8 mouse cellular contexts compared by ENCODE assay signal in the genomic region with DNA sequence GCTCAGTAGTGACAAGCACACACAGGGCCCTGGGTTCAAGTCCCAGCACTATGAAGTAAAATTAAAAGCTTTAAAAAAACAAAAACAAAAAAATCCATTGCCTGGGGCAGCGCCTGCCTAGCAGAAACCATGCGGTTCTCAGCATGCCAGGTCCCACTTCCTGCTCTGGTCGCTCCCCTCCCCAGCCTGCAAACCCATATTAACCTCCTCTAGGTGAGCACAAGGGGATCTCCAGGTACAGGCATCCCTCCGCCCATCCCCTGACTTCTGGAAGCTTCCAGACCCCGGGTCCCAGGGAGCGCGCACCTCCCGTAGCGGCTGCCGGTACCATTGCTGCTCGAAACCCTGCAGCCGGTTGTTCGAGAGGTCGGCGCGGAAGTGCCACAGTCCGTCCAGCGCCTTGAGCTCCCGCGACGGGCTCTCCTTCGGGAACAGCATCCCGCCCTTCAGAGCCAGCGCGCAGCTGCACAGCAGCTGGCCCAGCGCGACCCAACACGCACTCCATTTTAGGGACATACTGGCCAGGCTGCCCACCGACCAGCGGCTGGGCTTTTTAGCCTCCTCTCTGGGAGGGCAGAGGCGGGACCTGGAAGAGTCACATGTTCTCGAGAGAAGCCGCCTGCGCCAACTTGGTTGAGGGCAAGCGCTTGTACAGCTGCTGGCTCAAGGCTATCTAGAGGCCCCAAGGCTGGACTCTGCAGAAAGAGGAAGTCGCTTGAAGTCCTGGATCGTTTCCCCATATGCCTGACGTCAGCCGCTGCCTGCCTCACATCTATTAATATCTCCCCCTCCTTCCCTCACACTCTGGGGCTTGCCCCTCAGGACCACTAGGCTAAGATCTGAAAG. TPM values are rescaled to one million over a fixed set of nuclear protein-coding genes. Genes with fewer than 3 reads are reported as not detected.
DNase-seq lines count a peak whose midpoint lies in the region; ATAC-seq and TF ChIP-seq lines count a peak whose summit lies in the region.

A gene (minus strand): TSS at position 749 of the 846 bp plus-strand sequence.

- TF ChIP-seq CTCF in intestine, postnatal 0 days (IDR thresholded peaks at IDR 0.05; ENCODE audit: low read depth): no peak

- peak; percentile 91 for DNase-seq in adrenal gland, adult 8-10 months
- DNase-seq in embryonic facial prominence, embryonic 10.5 days (ENCODE audit: low spot score): peak; percentile 87
- DNase-seq in gonadal fat pad, adult 2 months (ENCODE audit: low read depth): no peak
- DNase-seq in left cerebral cortex, postnatal 36 days (ENCODE audit: low spot score in 2 of 2): peak; percentile 67 to 70
- DNase-seq in midbrain, embryonic 10.5 days (ENCODE audit: low spot score): peak; percentile 83
- peak; percentile 52 to 63 for DNase-seq in right cerebral cortex, postnatal 36 days (ENCODE audit: low spot score in 2 of 2)
- DNase-seq in urinary bladder, postnatal 4 days (ENCODE audit: low spot score in 2 of 2): peak; percentile 83 to 85

- H3K9me3 ChIP-seq in embryonic facial prominence, embryonic 10.5 days: peaks cover 11% of the 10 kb centered on the region; the same call in 1 of the 2 replicates
- 0 out of 2 replicates have a peak, but pooled peaks cover 5% of the 10 kb centered on the region for H3K9me3 ChIP-seq in intestine, postnatal 0 days (ENCODE audit: control insufficient read depth)
- peaks cover 20% of the 10 kb centered on the region; the same call in 1 of the 2 replicates for H3K9me3 ChIP-seq in midbrain, embryonic 10.5 days (replicated peaks)

- no peaks in the 10 kb centered on the region for H3K27me3 ChIP-seq in embryonic facial prominence, embryonic 10.5 days (replicated peaks; ENCODE audit: low read depth, poor library complexity, severe bottlenecking)
- H3K27me3 ChIP-seq in intestine, postnatal 0 days (replicated peaks; ENCODE audit: control insufficient read depth, insufficient read depth, low read length): no peaks in the 10 kb centered on the region
- H3K27me3 ChIP-seq in midbrain, embryonic 10.5 days (ENCODE audit: low read depth, poor library complexity, severe bottlenecking): peaks cover 4% of the 10 kb centered on the region; the same call in 1 of the 2 replicates

- ATAC-seq in intestine, postnatal 0 days: peak; percentile 84

- H3K4me1 ChIP-seq in embryonic facial prominence, embryonic 10.5 days: peaks cover 26% of the 10 kb centered on the region
- 0 out of 2 replicates have a peak, but pooled peaks cover 4% of the 10 kb centered on the region for H3K4me1 ChIP-seq in intestine, postnatal 0 days (replicated peaks; ENCODE audit: control insufficient read depth, insufficient read depth, low read length)
- peaks cover 21% of the 10 kb centered on the region for H3K4me1 ChIP-seq in midbrain, embryonic 10.5 days

- H3K9ac ChIP-seq in intestine, postnatal 0 days (ENCODE audit: low read depth, low read length): peak within 1 kb of the TSS; percentile 82

- H3K27ac ChIP-seq in embryonic facial prominence, embryonic 10.5 days (replicated peaks): peak within 1 kb of the TSS; percentile 91
- H3K27ac ChIP-seq in intestine, postnatal 0 days (ENCODE audit: low read depth, low read length): peak within 1 kb of the TSS; percentile 96
- H3K27ac ChIP-seq in midbrain, embryonic 10.5 days (replicated peaks): peak within 1 kb of the TSS; percentile 87

- peaks cover 23% of the 10 kb centered on the region for H3K36me3 ChIP-seq in embryonic facial prominence, embryonic 10.5 days (replicated peaks)
- H3K36me3 ChIP-seq in intestine, postnatal 0 days (ENCODE audit: control insufficient read depth, insufficient read depth): peaks cover 29% of the 10 kb centered on the region
- peaks cover 11% of the 10 kb centered on the region; the same call in 1 of the 2 replicates for H3K36me3 ChIP-seq in midbrain, embryonic 10.5 days

- 1% methylated on average over 39 of the region's 39 CpGs for WGBS in embryonic facial prominence, embryonic 10.5 days
- under 1% methylated on average over 39 of the region's 39 CpGs for WGBS in intestine, postnatal 0 days
- WGBS in midbrain, embryonic 10.5 days: 2% methylated on average over 39 of the region's 39 CpGs

- peak within 1 kb of the TSS; percentile 73 for H3K4me3 ChIP-seq in embryonic facial prominence, embryonic 10.5 days
- H3K4me3 ChIP-seq in intestine, postnatal 0 days (ENCODE audit: low read depth, low read length): peak within 1 kb of the TSS; percentile 68
- H3K4me3 ChIP-seq in midbrain, embryonic 10.5 days: peak within 1 kb of the TSS; percentile 68

- intact Hi-C loops in left cerebral cortex, postnatal 36 days (cut with DNase I): no loop called here

- peak within 1 kb of the TSS; percentile 83 for H3K4me2 ChIP-seq in intestine, postnatal 0 days (replicated peaks; ENCODE audit: low read depth)

RNA-seq across cellular contexts. Expression of the gene that starts here (rescaled TPM):
- total RNA-seq in adrenal gland, adult 8-10 months (2022): 10 to 100 TPM; 57.5 to 75.2 (median 68.5) TPM
- polyA plus RNA-seq in embryonic facial prominence, embryonic 10.5 days (2016; fragmentation: Nextera tagmentation; extraction: Ambion mirVana): 45.3 and 47.7 TPM in 2 replicates
- 53.9 and 65.7 TPM in 2 replicates for polyA plus RNA-seq in gonadal fat pad, adult 2 months (2012; rRNA removed)
- 260 and 264 TPM in 2 replicates for polyA plus RNA-seq in intestine, postnatal 0 days (2015; fragmentation: Nextera tagmentation; extraction: Ambion mirVana)
- 10 to 100 TPM; 10.5 to 11.8 TPM for total RNA-seq in left cerebral cortex, postnatal 36 days (2021)
- 33.6 and 34.1 TPM in 2 replicates for polyA plus RNA-seq in midbrain, embryonic 10.5 days (2016; fragmentation: Nextera tagmentation; extraction: Ambion mirVana)

Comparison
In these comparisons a context has a peak if more than half of its experiments do, and no peak if none do; other contexts are left out.
1. RNA of the gene that starts here (total RNA-seq): 57.5 to 75.2 TPM in adrenal gland, adult 8-10 months; 10.5 to 11.8 TPM in left cerebral cortex, postnatal 36 days; every median in the first group is over 4 times any median in the second.
2. Peak in every context shown above with its lines, with median percentiles within 50 percentile points of each other: H3K27ac ChIP-seq and H3K4me3 ChIP-seq.